Mouse (Mus musculus) spleen, postnatal 4 days (tissue): Measurements from ENCODE around the gene Gpcpd1.

Experiments
- DNase-seq, 2 experiments: peaks; one replicate each; pipeline ENCODE4 v3.0.0; 2022; ENCODE audit warnings: low spot score in 2 of 2

Gpcpd1 gene

GRCm38 (mm10) chr2:132518021-132518901 is 69.3 kb downstream of the Gpcpd1 start:
- DNase-seq, result peak in 1 of 2 experiments; percentile 59

- peak in 1 of 2 experiments; percentile 58 for DNase-seq
Measured at GRCm38 (mm10) chr2:132517194-132517836, 70.2 kb downstream of the Gpcpd1 start.

- DNase-seq, result peak; percentile 68 to 90
Measured at GRCm38 (mm10) chr2:132516130-132517030, 71.1 kb downstream of the Gpcpd1 start.

GRCm38 (mm10) chr2:132515607-132516006 is 71.9 kb downstream of the Gpcpd1 start:
- peak in 1 of 2 experiments; percentile 57 for DNase-seq

GRCm38 (mm10) chr2:132515076-132515475 is 72.5 kb downstream of the Gpcpd1 start:
- no peak for DNase-seq

- no peak for DNase-seq
Measured at GRCm38 (mm10) chr2:132514353-132514752, 73.2 kb downstream of the Gpcpd1 start.

GRCm38 (mm10) chr2:132513371-132514181 is 74.0 kb downstream of the Gpcpd1 start:
- no peak for DNase-seq

- no peak for DNase-seq
Measured at GRCm38 (mm10) chr2:132512977-132513351, 74.6 kb downstream of the Gpcpd1 start.

GRCm38 (mm10) chr2:132512051-132512976 is 75.2 kb downstream of the Gpcpd1 start:
- no peak for DNase-seq

- DNase-seq, result no peak
Measured at GRCm38 (mm10) chr2:132511011-132511818, 76.3 kb downstream of the Gpcpd1 start.

GRCm38 (mm10) chr2:132509714-132510113 is 77.8 kb downstream of the Gpcpd1 start:
- DNase-seq, result no peak

- no peak for DNase-seq
Measured at GRCm38 (mm10) chr2:132509261-132509660, 78.3 kb downstream of the Gpcpd1 start.

- DNase-seq, result no peak
Measured at GRCm38 (mm10) chr2:132507521-132507920, 80.0 kb downstream of the Gpcpd1 start.

- no peak for DNase-seq
Measured at GRCm38 (mm10) chr2:132507091-132507490, 80.4 kb downstream of the Gpcpd1 start.

- DNase-seq, result no peak
Measured at GRCm38 (mm10) chr2:132505828-132506227, 81.7 kb downstream of the Gpcpd1 start.

- DNase-seq, result no peak
Measured at GRCm38 (mm10) chr2:132498344-132498743, 89.2 kb downstream of the Gpcpd1 start.

- DNase-seq, result no peak
Measured at GRCm38 (mm10) chr2:132497412-132498135, 90.0 kb downstream of the Gpcpd1 start.

- DNase-seq, result no peak
Measured at GRCm38 (mm10) chr2:132493184-132493583, 94.3 kb downstream of the Gpcpd1 start.
